Comparison of ENCODE assay signal across 28 mouse cellular contexts in genomic region chr4:53130622-53131517, GRCm38 (mm10). TPM values are rescaled to one million over a fixed set of nuclear protein-coding genes. Genes with fewer than 3 reads are reported as not detected.
DNase-seq lines count a peak whose midpoint lies in the region; ATAC-seq and TF ChIP-seq lines count a peak whose summit lies in the region.
"Had no signal": no experiment of that assay in that cellular context is flagged by ENCODE, and none has a peak within 500 bp of the region (broad histone marks: within the 10 kb centered on the region; RNA-seq: fewer than 3 reads in every experiment).

No protein-coding gene starts in this region.

- TF ChIP-seq EP300 in liver, postnatal 0 days (IDR thresholded peaks at IDR 0.05; ENCODE audit: low read depth), result 0 out of 2 replicates have a peak, but pooled peaks have one; percentile 33

- WGBS in liver, adult 2 months, result 23% methylated on average over 6 of the region's 6 CpGs
- WGBS in liver, embryonic 12.5 days (ENCODE audit: insufficient replicate concordance), result 41% methylated on average over 6 of the region's 6 CpGs
- 56% methylated on average over 6 of the region's 6 CpGs for WGBS in liver, postnatal 0 days (ENCODE audit: insufficient replicate concordance)
- WGBS in forebrain, embryonic 11.5 days, result 50% methylated on average over 6 of the region's 6 CpGs

- H3K4me1 ChIP-seq in liver, adult 2 months (ENCODE audit: control insufficient read depth, insufficient read depth, low read length), result peaks cover 35% of the 10 kb centered on the region
- H3K4me1 ChIP-seq in liver, embryonic 12.5 days, result peaks cover 25% of the 10 kb centered on the region
- H3K4me1 ChIP-seq in liver, postnatal 0 days (ENCODE audit: insufficient read depth), result peaks cover 23% of the 10 kb centered on the region
- H3K4me1 ChIP-seq in forebrain, embryonic 11.5 days (replicated peaks; ENCODE audit: control insufficient read depth, insufficient read depth, low read length), result no peaks in the 10 kb centered on the region
- H3K4me1 ChIP-seq: embryonic facial prominence, embryonic 13.5 days; forebrain, embryonic 10.5 days; heart, embryonic 10.5 days; hindbrain, embryonic 12.5 days; midbrain, embryonic 12.5 days; stomach, embryonic 15.5 days had no signal

- TF ChIP-seq CTCF in liver, adult 2 months (IDR thresholded peaks at IDR 0.05; ENCODE audit: low read depth, low read length), result no peak
- no peak for TF ChIP-seq CTCF in liver, postnatal 0 days (IDR thresholded peaks at IDR 0.05; ENCODE audit: low read depth)

- H3K27me3 ChIP-seq in liver, adult 2 months (ENCODE audit: control insufficient read depth, insufficient read depth, low read length), result no peaks in the 10 kb centered on the region
- H3K27me3 ChIP-seq in liver, embryonic 12.5 days (replicated peaks), result no peaks in the 10 kb centered on the region
- no peaks in the 10 kb centered on the region for H3K27me3 ChIP-seq in liver, postnatal 0 days (ENCODE audit: insufficient read depth, low read length)
- H3K27me3 ChIP-seq in forebrain, embryonic 11.5 days (ENCODE audit: control insufficient read depth, insufficient read depth, low read length), result no peaks in the 10 kb centered on the region
- H3K27me3 ChIP-seq: embryonic facial prominence, embryonic 13.5 days; hindbrain, embryonic 12.5 days; midbrain, embryonic 12.5 days; stomach, embryonic 15.5 days had no signal

- no peak for TF ChIP-seq POLR2A in liver, adult 2 months (IDR thresholded peaks at IDR 0.05; ENCODE audit: extremely low read depth, insufficient read depth, low read length)

- peaks cover 69% of the 10 kb centered on the region for H3K36me3 ChIP-seq in liver, adult 2 months (ENCODE audit: control insufficient read depth, insufficient read depth, low read length)
- H3K36me3 ChIP-seq in liver, embryonic 12.5 days, result peaks cover 34% of the 10 kb centered on the region
- peaks cover 53% of the 10 kb centered on the region for H3K36me3 ChIP-seq in liver, postnatal 0 days (replicated peaks; ENCODE audit: insufficient read depth, low read length)
- no peaks in the 10 kb centered on the region for H3K36me3 ChIP-seq in forebrain, embryonic 11.5 days (ENCODE audit: control insufficient read depth, insufficient read depth, low read length)

- peak overlapping the region; percentile 71 for H3K27ac ChIP-seq in liver, adult 2 months (replicated peaks; ENCODE audit: insufficient read depth, low read depth, low read length)
- peak overlapping the region; percentile 38; the same call in 1 of the 2 replicates for H3K27ac ChIP-seq in liver, embryonic 12.5 days
- peak overlapping the region; percentile 53 for H3K27ac ChIP-seq in liver, postnatal 0 days (ENCODE audit: low read depth)
- no peak overlapping the region for H3K27ac ChIP-seq in forebrain, embryonic 11.5 days (ENCODE audit: low read depth, low read length)
- H3K27ac ChIP-seq: embryonic facial prominence, embryonic 13.5 days; forebrain, embryonic 10.5 days; heart, embryonic 10.5 days; hindbrain, embryonic 12.5 days; hindbrain, postnatal 0 days; midbrain, embryonic 12.5 days; stomach, embryonic 15.5 days had no signal

- no peak overlapping the region for H3K9ac ChIP-seq in liver, adult 2 months (ENCODE audit: low read depth, low read length)
- H3K9ac ChIP-seq in liver, embryonic 12.5 days, result no peak overlapping the region
- no peak overlapping the region for H3K9ac ChIP-seq in liver, postnatal 0 days (replicated peaks)
- H3K9ac ChIP-seq in forebrain, embryonic 11.5 days (ENCODE audit: low read length), result no peak overlapping the region
- H3K9ac ChIP-seq: embryonic facial prominence, embryonic 13.5 days; hindbrain, embryonic 12.5 days; midbrain, embryonic 12.5 days; stomach, embryonic 15.5 days had no signal

- peaks cover 30% of the 10 kb centered on the region for H3K79me2 ChIP-seq in liver, adult 2 months (ENCODE audit: control insufficient read depth, insufficient read depth, low read length)

- H3K4me3 ChIP-seq in liver, adult 2 months (ENCODE audit: insufficient read depth, low read depth, low read length), result no peak overlapping the region
- no peak overlapping the region for H3K4me3 ChIP-seq in liver, embryonic 12.5 days
- no peak overlapping the region for H3K4me3 ChIP-seq in liver, postnatal 0 days (ENCODE audit: low read depth, low read length)
- H3K4me3 ChIP-seq in forebrain, embryonic 11.5 days (ENCODE audit: low read depth, low read length), result no peak overlapping the region
- H3K4me3 ChIP-seq: embryonic facial prominence, embryonic 13.5 days; forebrain, embryonic 10.5 days; heart, embryonic 10.5 days; hindbrain, embryonic 12.5 days; midbrain, embryonic 12.5 days; stomach, embryonic 15.5 days had no signal

- ATAC-seq in liver, embryonic 12.5 days, result peak; percentile 69
- ATAC-seq in liver, postnatal 0 days, result peak; percentile 83
- ATAC-seq in forebrain, embryonic 11.5 days (replicated peaks; ENCODE audit: low FRiP score), result no peak
- ATAC-seq: CD4-positive, CD25-positive, alpha-beta regulatory T cell, adult 4 months; forebrain, embryonic 16.5 days; hindbrain, postnatal 0 days had no signal

- H3K4me2 ChIP-seq in liver, embryonic 12.5 days, result no peak overlapping the region
- H3K4me2 ChIP-seq in liver, postnatal 0 days (ENCODE audit: low read depth, low read length), result no peak overlapping the region
- no peak overlapping the region for H3K4me2 ChIP-seq in forebrain, embryonic 11.5 days (ENCODE audit: low read depth, low read length, severe bottlenecking)
- H3K4me2 ChIP-seq: embryonic facial prominence, embryonic 13.5 days; hindbrain, embryonic 12.5 days; midbrain, embryonic 12.5 days; stomach, embryonic 15.5 days had no signal

- no peaks in the 10 kb centered on the region for H3K9me3 ChIP-seq in liver, embryonic 12.5 days (replicated peaks)
- no peaks in the 10 kb centered on the region for H3K9me3 ChIP-seq in liver, postnatal 0 days (ENCODE audit: low read length)
- no peaks in the 10 kb centered on the region; the same call in 1 of the 2 replicates for H3K9me3 ChIP-seq in forebrain, embryonic 11.5 days (ENCODE audit: control insufficient read depth, low read length)
- H3K9me3 ChIP-seq: embryonic facial prominence, embryonic 13.5 days; stomach, embryonic 15.5 days had no signal

- peak; percentile 85 for DNase-seq in liver, adult 2 months (ENCODE audit: extremely low read depth, low read depth, low spot score)
- no peak for DNase-seq in liver
- DNase-seq in liver, postnatal 0 days, result no peak
- no peak for DNase-seq in forebrain, embryonic 11.5 days (ENCODE audit: low spot score)
- DNase-seq in lung, postnatal 4 days, result no peak
- no peak for DNase-seq in urinary bladder, postnatal 10 days (ENCODE audit: low spot score)
- DNase-seq: adrenal gland, postnatal 25 days; cerebellum, adult 18-20 months; cerebellum, postnatal 10 days; gastrocnemius, postnatal 10 days; heart, postnatal 36 days; kidney, adult 11 months; kidney, postnatal 14 days; layer of hippocampus, adult 9-11 months; lung, adult 2 months; lung, postnatal 10 days; right cerebral cortex, postnatal 14 days; thymus, postnatal 14 days had no signal

RNA-seq across cellular contexts. Expression of gene Abca1, which starts 28.8 kb away (rescaled TPM):
- total RNA-seq in liver, adult 2 months (2014; rRNA removed), result 65.4 and 89.1 TPM in 2 replicates
- 17.1 and 21.0 TPM in 2 replicates for polyA plus RNA-seq in liver, adult 2 months (2012; rRNA removed)
- polyA plus RNA-seq in liver, embryonic 12.5 days (2016; fragmentation: Nextera tagmentation; extraction: Ambion mirVana), result 9.8 and 10.1 TPM in 2 replicates
- 9.9 and 11.0 TPM in 2 replicates for polyA plus RNA-seq in liver, postnatal 0 days (2015; fragmentation: Nextera tagmentation; extraction: Ambion mirVana)
- 5.0 and 5.6 TPM in 2 replicates for polyA plus RNA-seq in forebrain, embryonic 11.5 days (2014; fragmentation: Nextera tagmentation; extraction: Ambion mirVana)
